Mouse (Mus musculus) myocyte (in vitro differentiated cells): ENCODE results near the gene Aldh1l1. TPM values are rescaled to one million over a fixed set of nuclear protein-coding genes. Genes with fewer than 3 reads are reported as not detected.

Experiments
- H3K27me3 ChIP-seq: one replicate; pipeline ENCODE4 v1.6.1; 2011; ENCODE audit not compliant: control insufficient read depth, insufficient read depth, insufficient read length
- H3K36me3 ChIP-seq: one replicate; pipeline ENCODE4 v1.6.1; 2011; ENCODE audit not compliant: control insufficient read depth, insufficient read depth
- H3K4me2 ChIP-seq: one replicate; pipeline ENCODE4 v1.6.1; 2011; ENCODE audit warnings: low read depth, control low read depth
- H3K4me3 ChIP-seq: one replicate; pipeline ENCODE4 v1.5.1; 2011; ENCODE audit warnings: mild to moderate bottlenecking, control low read depth, moderate library complexity
- H3K79me2 ChIP-seq: one replicate; pipeline ENCODE4 v1.6.1; 2011; ENCODE audit not compliant: control insufficient read depth, insufficient read depth
- H3ac ChIP-seq: one replicate; pipeline ENCODE4 v1.6.1; 2011; ENCODE audit not compliant: control insufficient read depth, insufficient read length
- CEBPB ChIP-seq: IDR thresholded peaks from 2 replicates; pipeline ENCODE4 v1.6.1; 2011; ENCODE audit warnings: mild to moderate bottlenecking, moderate library complexity; ENCODE audit not compliant: poor library complexity, insufficient read depth, severe bottlenecking
- E2F4 ChIP-seq: IDR thresholded peaks from one replicate; pipeline ENCODE4 v1.6.1; 2011; ENCODE audit warnings: mild to moderate bottlenecking, control low read depth, moderate library complexity; ENCODE audit not compliant: insufficient read depth
- MAX ChIP-seq: IDR thresholded peaks from one replicate; pipeline ENCODE4 v1.6.1; 2011; ENCODE audit warnings: low read depth, mild to moderate bottlenecking, control low read depth
- MYOD1 ChIP-seq, 3 experiments: IDR thresholded peaks; one replicate each; pipeline ENCODE4 v1.6.1; 2011; ENCODE audit warnings: control low read depth in 2 of 3, low read depth in 2 of 3, mild to moderate bottlenecking in 2 of 3, moderate library complexity in 1 of 3; ENCODE audit not compliant: insufficient read length in 2 of 3, control insufficient read depth in 1 of 3
- MYOG ChIP-seq, 3 experiments: IDR thresholded peaks; one replicate each; pipeline ENCODE4 v1.6.1; 2011; ENCODE audit warnings: control low read depth in 2 of 3, low read depth in 2 of 3, mild to moderate bottlenecking in 2 of 3; ENCODE audit not compliant: insufficient read length in 2 of 3, control insufficient read depth in 1 of 3, insufficient read depth in 1 of 3
- POLR2A ChIP-seq: IDR thresholded peaks from one replicate; pipeline ENCODE4 v1.6.1; 2011; ENCODE audit warnings: low read depth, mild to moderate bottlenecking, control low read depth, moderate library complexity; ENCODE audit not compliant: insufficient read length
- POLR2AphosphoS2 ChIP-seq: IDR thresholded peaks from one replicate; pipeline ENCODE4 v1.6.1; 2011; ENCODE audit warnings: low read depth, control low read depth; ENCODE audit not compliant: insufficient read length
- REST ChIP-seq: IDR thresholded peaks from one replicate; pipeline ENCODE4 v1.6.1; 2011; ENCODE audit warnings: mild to moderate bottlenecking, control low read depth, moderate library complexity; ENCODE audit not compliant: insufficient read depth, insufficient read length
- SRF ChIP-seq: IDR thresholded peaks from one replicate; pipeline ENCODE4 v1.6.1; 2011; ENCODE audit warnings: low read depth; ENCODE audit not compliant: control insufficient read depth, insufficient read length
- TCF12 ChIP-seq: IDR thresholded peaks from one replicate; pipeline ENCODE4 v1.6.1; 2011; ENCODE audit warnings: mild to moderate bottlenecking, control low read depth; ENCODE audit not compliant: poor library complexity, insufficient read depth, severe bottlenecking
- TCF3 ChIP-seq: IDR thresholded peaks from one replicate; pipeline ENCODE4 v1.6.1; 2011; ENCODE audit warnings: low read depth, control low read depth; ENCODE audit not compliant: insufficient read length
- USF1 ChIP-seq: IDR thresholded peaks from one replicate; pipeline ENCODE4 v1.6.1; 2011; ENCODE audit warnings: low read depth, mild to moderate bottlenecking, control low read depth, moderate library complexity
- polyA plus RNA-seq: library from polyadenylated mRNA; unstranded; fragments of >200 nt; fragmentation: generic; extraction: Trizol; gene quantifications from one replicate; pipeline ENCODE4 v1.2.1, GENCODE M21; 2012; ENCODE audit warnings: missing spikeins

Aldh1l1 gene
- polyA plus RNA-seq, 1 experiment, result 1.1 TPM

GRCm38 (mm10) chr6:90567928-90568327, 81.7 kb downstream of the Aldh1l1 start:
- Histone ChIP-seq H3K27me3 (peaks cover 13% of the 10 kb centered on the region), H3K79me2 (no peaks in the 10 kb centered on the region)
- TF ChIP-seq TCF3 (no peak), MYOD1 (IDR thresholded peaks at IDR 0.05; ENCODE audit: control insufficient read depth in 1 of 3, insufficient read length in 2 of 3, low read depth in 2 of 3) (no peak), E2F4 (no peak), CEBPB (no peak), SRF (no peak), TCF12 (no peak), USF1 (no peak), MAX (no peak), POLR2A (no peak), MYOG (IDR thresholded peaks at IDR 0.05; ENCODE audit: control insufficient read depth in 1 of 3, insufficient read depth in 1 of 3, insufficient read length in 2 of 3, low read depth in 2 of 3) (no peak), REST (no peak), POLR2AphosphoS2 (no peak)

DNA sequence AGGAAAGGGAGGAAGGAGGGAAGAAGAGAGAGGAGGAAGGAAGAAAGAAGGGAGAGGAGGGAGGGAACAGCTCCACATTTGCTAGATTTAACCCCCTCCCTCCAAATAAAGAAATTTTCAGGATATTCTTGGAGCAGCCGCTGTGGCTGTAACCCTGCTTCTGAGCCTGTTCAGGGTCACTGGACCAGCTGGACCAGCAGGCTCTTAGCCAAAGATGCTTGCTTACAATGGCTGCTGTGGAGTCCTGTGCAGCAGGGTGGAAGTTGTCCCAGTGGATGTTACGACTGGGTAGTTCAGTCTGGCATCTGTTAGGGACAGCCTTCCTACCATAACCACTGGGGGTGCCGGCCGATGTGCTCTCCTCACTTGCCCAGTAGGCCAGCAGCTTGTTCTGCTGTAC, 82.5 kb downstream of the Aldh1l1 start:
- Histone ChIP-seq H3ac (no peak overlapping the region), H3K36me3 (no peaks in the 10 kb centered on the region), H3K4me2 (no peak overlapping the region), H3K79me2 (no peaks in the 10 kb centered on the region), H3K4me3 (no peak overlapping the region), H3K27me3 (peaks cover 13% of the 10 kb centered on the region)
- no peak for TF ChIP-seq MYOD1 (IDR thresholded peaks at IDR 0.05; ENCODE audit: control insufficient read depth in 1 of 3, insufficient read length in 2 of 3, low read depth in 2 of 3)
- TF ChIP-seq TCF12, result no peak
- TF ChIP-seq REST, result no peak
- no peak for TF ChIP-seq MYOG (IDR thresholded peaks at IDR 0.05; ENCODE audit: control insufficient read depth in 1 of 3, insufficient read depth in 1 of 3, insufficient read length in 2 of 3, low read depth in 2 of 3)
- TF ChIP-seq USF1, result no peak
- no peak for TF ChIP-seq E2F4
- no peak for TF ChIP-seq MAX
- TF ChIP-seq POLR2A, result no peak
- TF ChIP-seq SRF, result no peak
- no peak for TF ChIP-seq TCF3
- TF ChIP-seq POLR2AphosphoS2, result no peak
- TF ChIP-seq CEBPB, result no peak

More at GRCm38 (mm10) chr6:90567928-90568327, 81.7 kb downstream of the Aldh1l1 start:
- Histone ChIP-seq H3K4me3 (no peak overlapping the region), H3K4me2 (no peak overlapping the region), H3ac (no peak overlapping the region), H3K36me3 (no peaks in the 10 kb centered on the region)

DNA sequence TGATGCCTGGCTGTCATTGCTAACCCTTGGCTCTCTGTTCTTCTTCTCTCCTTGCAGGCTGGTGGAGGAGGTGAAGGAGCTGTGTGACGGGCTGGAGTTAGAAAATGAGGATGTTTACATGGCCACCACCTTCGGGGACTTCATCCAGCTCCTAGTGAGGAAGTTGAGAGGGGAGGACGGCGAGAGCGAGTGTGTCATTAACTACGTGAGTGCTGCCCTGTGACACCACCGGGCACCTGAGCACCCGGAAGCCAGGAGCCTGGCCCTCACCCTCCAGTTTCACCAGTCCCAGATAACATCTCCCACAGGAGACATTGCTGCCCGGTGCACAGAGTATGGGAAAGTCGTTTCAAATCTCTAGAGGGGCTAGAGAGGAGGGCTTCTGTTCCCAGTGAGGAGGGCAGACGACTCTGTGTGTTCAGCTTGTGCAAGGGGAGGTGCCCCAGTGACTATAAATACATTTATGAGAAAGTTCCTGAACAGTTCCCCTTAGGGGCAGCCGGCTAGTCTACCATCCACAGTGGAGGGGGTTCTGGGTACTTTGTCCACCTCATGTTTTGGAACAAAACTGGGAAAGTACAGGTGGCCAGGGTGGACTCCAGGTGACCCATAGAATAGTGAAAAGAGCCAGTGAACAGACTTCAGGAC, 83.6 kb downstream of the Aldh1l1 start:
- no peak overlapping the region for H3K4me2 ChIP-seq
- H3K27me3 ChIP-seq, result peaks cover 13% of the 10 kb centered on the region
- no peak overlapping the region for H3ac ChIP-seq
- no peak overlapping the region for H3K4me3 ChIP-seq
- no peak for TF ChIP-seq REST
- no peak for TF ChIP-seq MYOD1 (IDR thresholded peaks at IDR 0.05; ENCODE audit: control insufficient read depth in 1 of 3, insufficient read length in 2 of 3, low read depth in 2 of 3)
- TF ChIP-seq MAX, result no peak
- H3K79me2 ChIP-seq, result no peaks in the 10 kb centered on the region
- H3K36me3 ChIP-seq, result no peaks in the 10 kb centered on the region

- Histone ChIP-seq H3K36me3 (no peaks in the 10 kb centered on the region), H3K4me3 (no peak overlapping the region), H3K79me2 (no peaks in the 10 kb centered on the region), H3K27me3 (peaks cover 13% of the 10 kb centered on the region), H3K4me2 (no peak overlapping the region), H3ac (no peak overlapping the region)
- TF ChIP-seq CEBPB (no peak), MYOD1 (IDR thresholded peaks at IDR 0.05; ENCODE audit: control insufficient read depth in 1 of 3, insufficient read length in 2 of 3, low read depth in 2 of 3) (no peak), POLR2A (no peak), USF1 (no peak), MYOG (IDR thresholded peaks at IDR 0.05; ENCODE audit: control insufficient read depth in 1 of 3, insufficient read depth in 1 of 3, insufficient read length in 2 of 3, low read depth in 2 of 3) (no peak), TCF12 (no peak), SRF (no peak), POLR2AphosphoS2 (no peak), E2F4 (no peak)
Measured at GRCm38 (mm10) chr6:90570392-90570791, 84.2 kb downstream of the Aldh1l1 start.

DNA sequence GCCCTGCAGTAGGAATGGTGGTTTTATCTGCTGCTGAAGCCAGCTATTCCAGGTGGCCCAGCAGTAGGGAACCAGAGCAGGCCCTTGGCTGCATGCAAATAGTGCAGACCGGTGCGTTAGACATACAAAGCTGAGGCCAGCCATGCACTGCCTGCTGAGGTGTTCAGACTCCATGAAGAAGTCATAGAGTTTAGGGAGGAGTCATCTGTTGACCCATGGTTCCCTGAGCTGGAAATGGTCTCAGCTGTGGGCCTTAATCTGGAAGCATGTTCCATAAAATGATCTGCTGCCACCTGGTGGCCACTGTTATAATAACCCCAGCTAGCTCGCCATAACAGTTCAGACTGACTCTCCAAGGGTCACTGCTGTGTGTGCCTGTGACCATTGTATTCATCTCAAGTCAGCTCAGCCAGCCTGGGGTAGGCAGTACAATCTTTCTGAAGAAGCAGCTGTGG, 89.1 kb downstream of the Aldh1l1 start:
- no peaks in the 10 kb centered on the region for H3K36me3 ChIP-seq
- H3K4me3 ChIP-seq, result no peak overlapping the region
- no peak for TF ChIP-seq TCF12
- no peak for TF ChIP-seq TCF3
- H3K79me2 ChIP-seq, result no peaks in the 10 kb centered on the region
- H3ac ChIP-seq, result no peak overlapping the region
- peaks cover 20% of the 10 kb centered on the region for H3K27me3 ChIP-seq
- no peak overlapping the region for H3K4me2 ChIP-seq
